Mouse (Mus musculus) urinary bladder, adult 18-20 months (tissue): Measurements from ENCODE around the gene Scrn3.
A peak's percentile ranks its signal among the peaks of the same experiment; 100 is the strongest.

ENCODE experiments used
- DNase-seq, 2 experiments: peaks; one replicate each; pipeline ENCODE4 v3.0.0; 2022; ENCODE audit warnings: low spot score in 2 of 2, mixed read lengths in 2 of 2

The Scrn3 gene

GRCm38 (mm10) chr2:73312152-73313116 is at the start of gene Scrn3, which contains the start of gene Cir1:
Gene Scrn3, plus strand, starts transcription at chr2:73312601.
Gene Cir1, minus strand, starts transcription at chr2:73312701.
- DNase-seq: peak; percentile 72 to 91

GRCm38 (mm10) chr2:73263172-73263765 is 49.1 kb upstream of the Scrn3 start:
- DNase-seq: no peak

GRCm38 (mm10) chr2:73263794-73264610 is 48.4 kb upstream of the Scrn3 start:
- DNase-seq: no peak

- DNase-seq: no peak
Measured at GRCm38 (mm10) chr2:73264611-73265195, 47.7 kb upstream of the Scrn3 start.

- DNase-seq: no peak
Measured at GRCm38 (mm10) chr2:73266011-73266410, 46.4 kb upstream of the Scrn3 start.

GRCm38 (mm10) chr2:73266623-73267022 is 45.8 kb upstream of the Scrn3 start:
- DNase-seq: no peak

- no peak for DNase-seq
Measured at GRCm38 (mm10) chr2:73267231-73267630, 45.2 kb upstream of the Scrn3 start.

GRCm38 (mm10) chr2:73267818-73268217 is 44.6 kb upstream of the Scrn3 start:
- DNase-seq: no peak

- DNase-seq: no peak
Measured at GRCm38 (mm10) chr2:73268281-73268680, 44.1 kb upstream of the Scrn3 start.

GRCm38 (mm10) chr2:73268836-73269395 is 43.5 kb upstream of the Scrn3 start:
- no peak for DNase-seq

GRCm38 (mm10) chr2:73269666-73270065 is 42.7 kb upstream of the Scrn3 start:
- no peak for DNase-seq

GRCm38 (mm10) chr2:73270071-73270592 is 42.3 kb upstream of the Scrn3 start:
- DNase-seq: no peak

GRCm38 (mm10) chr2:73270593-73271458 is 41.6 kb upstream of the Scrn3 start:
- DNase-seq: peak in 1 of 2 experiments; percentile 48

GRCm38 (mm10) chr2:73271459-73272161 is 40.8 kb upstream of the Scrn3 start, which contains the start of gene Sp9:
Gene Sp9, plus strand, starts transcription at chr2:73271925.
- DNase-seq: no peak

- DNase-seq: peak in 1 of 2 experiments; percentile 47
Measured at GRCm38 (mm10) chr2:73272351-73273248, 39.8 kb upstream of the Scrn3 start.

- DNase-seq: peak in 1 of 2 experiments; percentile 44
Measured at GRCm38 (mm10) chr2:73273249-73274118, 38.9 kb upstream of the Scrn3 start.
